Mouse (Mus musculus) bone marrow, adult 2 months (tissue): ENCODE results near the gene Fgfr2. TPM values are rescaled to one million over a fixed set of nuclear protein-coding genes. Genes with fewer than 3 reads are reported as not detected.
"Not testable (repeated sequence)": the region's sequence is repeated elsewhere in the genome, so short reads cannot be mapped to it uniquely, and the experiment has no call there.

Source experiments
- H3K27ac ChIP-seq: fragments of 200-500 bp; 2 replicates; pipeline ENCODE4 v1.5.1; 2012; ENCODE audit warnings: low read depth, mild to moderate bottlenecking, control low read depth, inconsistent platforms, low read length; ENCODE audit not compliant: control insufficient read depth, poor library complexity, insufficient read depth
- H3K4me1 ChIP-seq: fragments of 200-500 bp; 2 replicates; pipeline ENCODE4 v1.6.1; 2011; ENCODE audit warnings: low read length; ENCODE audit not compliant: control insufficient read depth, insufficient read depth
- H3K4me3 ChIP-seq: fragments of 200-500 bp; replicated peaks from 2 replicates; pipeline ENCODE3; 2011; ENCODE audit warnings: mild to moderate bottlenecking, low read depth, low read length, control low read depth; ENCODE audit not compliant: control insufficient read depth
- CTCF ChIP-seq: fragments of 200-500 bp; IDR thresholded peaks from 2 replicates; pipeline ENCODE4 v1.5.1; 2011; ENCODE audit warnings: low read length, control low read depth; ENCODE audit not compliant: control insufficient read depth, insufficient read depth
- POLR2A ChIP-seq: fragments of 200-500 bp; IDR thresholded peaks from 2 replicates; pipeline ENCODE4 v1.6.1; 2011; ENCODE audit warnings: low read depth, mild to moderate bottlenecking, control low read depth, low read length, borderline replicate concordance; ENCODE audit not compliant: control insufficient read depth
- WGBS: fragments of 180-500 bp; shearing (Covaris S2); methylation state at CpG from one replicate; pipeline ENCODE4 v1.1.7; 2018; 5-methylcytosine and 5-hydroxymethylcytosine counted together
- polyA plus RNA-seq: library from polyadenylated mRNA; stranded (reverse); fragments of >200 nt; gene quantifications from 2 replicates; pipeline ENCODE4 v1.2.4, GENCODE M21; 2011; ENCODE audit warnings: low replicate concordance; ENCODE audit not compliant: missing spikeins, insufficient read depth, insufficient read length

Gene Fgfr2
- polyA plus RNA-seq, 1 experiment: 8.2 TPM

DNA sequence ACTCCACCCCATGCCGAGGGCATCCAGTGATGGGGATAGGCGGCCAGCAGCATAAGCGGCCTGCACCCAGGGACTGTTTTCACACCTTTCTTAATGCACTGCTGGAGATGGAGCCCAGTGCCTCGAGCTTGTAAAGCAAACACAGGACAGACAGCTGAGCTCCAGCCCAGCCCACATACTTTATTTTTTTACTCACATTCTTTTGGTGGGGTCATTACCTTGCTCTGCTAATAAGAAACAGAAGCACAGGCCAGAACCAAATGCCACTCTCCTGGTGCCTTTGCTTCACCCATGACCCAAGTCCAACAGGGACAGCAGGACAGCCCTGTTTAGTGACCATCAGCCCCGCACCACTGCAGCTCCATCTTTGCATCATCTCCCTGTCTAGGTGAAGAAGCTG lies 2961.6 kb downstream of the Fgfr2 start:
- Histone ChIP-seq H3K4me1 (no peaks in the 10 kb centered on the region), H3K4me3 (no peak overlapping the region), H3K27ac (no peak overlapping the region)
- TF ChIP-seq CTCF: no peak
- TF ChIP-seq POLR2A: no peak
- WGBS: 73% methylated on average over 5 of the region's 5 CpGs

DNA sequence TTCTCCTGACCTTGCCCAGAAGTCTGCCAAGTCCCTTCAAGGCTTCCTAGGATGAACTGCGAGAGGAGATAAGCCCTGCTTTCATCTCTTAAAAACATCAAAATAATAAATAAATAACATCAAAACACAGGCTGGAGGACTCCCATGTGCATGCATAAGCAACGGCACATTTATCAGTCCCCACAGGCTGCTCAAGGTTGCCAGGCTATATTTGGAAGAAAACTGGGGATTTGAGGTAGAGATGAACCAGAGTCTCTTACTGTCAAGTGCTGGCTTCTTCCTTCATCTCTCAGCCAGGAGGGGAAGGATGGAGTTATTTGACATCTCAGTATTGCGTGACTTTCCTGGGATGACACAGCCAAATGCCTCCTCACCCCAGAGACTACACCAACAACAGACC lies 2964.3 kb downstream of the Fgfr2 start:
- Histone ChIP-seq H3K27ac (no peak overlapping the region), H3K4me3 (no peak overlapping the region), H3K4me1 (no peaks in the 10 kb centered on the region)
- no peak for TF ChIP-seq CTCF
- TF ChIP-seq POLR2A: no peak
- WGBS: 69% methylated on average over 3 of the region's 3 CpGs

DNA sequence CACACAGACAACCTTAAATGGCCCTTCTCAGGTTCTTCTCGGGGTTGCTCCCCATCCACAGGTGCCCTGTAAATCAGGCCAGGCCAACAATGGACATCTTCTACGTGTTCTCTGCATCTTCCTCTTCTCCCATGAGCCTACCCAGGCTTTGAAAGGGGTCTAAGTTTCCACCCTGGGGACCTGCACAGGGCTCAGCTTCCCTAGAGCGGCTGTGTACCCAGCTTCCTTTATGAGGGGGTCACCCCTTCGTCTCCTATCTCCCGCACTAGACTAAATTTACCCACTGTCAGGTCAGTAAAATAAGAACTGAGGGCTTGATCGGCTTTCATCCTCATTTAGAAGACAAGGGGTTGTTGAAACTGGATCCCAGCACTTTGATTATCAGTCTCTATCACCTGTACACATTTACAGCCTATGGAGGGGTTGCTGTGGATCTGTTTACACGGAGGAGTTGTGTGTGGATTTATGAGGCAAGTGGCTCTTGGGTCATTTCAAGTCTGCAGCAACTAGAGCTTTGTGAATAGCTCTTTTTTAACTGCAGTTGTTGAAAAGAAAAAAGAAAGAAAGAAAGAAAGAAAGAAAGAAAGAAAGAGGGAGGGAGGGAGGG lies 2969.7 kb downstream of the Fgfr2 start:
- 49% methylated on average over 7 of the region's 7 CpGs for WGBS
- Histone ChIP-seq H3K27ac (no peak overlapping the region), H3K4me1 (no peaks in the 10 kb centered on the region), H3K4me3 (no peak overlapping the region)
- TF ChIP-seq CTCF (no peak), POLR2A (no peak)

DNA sequence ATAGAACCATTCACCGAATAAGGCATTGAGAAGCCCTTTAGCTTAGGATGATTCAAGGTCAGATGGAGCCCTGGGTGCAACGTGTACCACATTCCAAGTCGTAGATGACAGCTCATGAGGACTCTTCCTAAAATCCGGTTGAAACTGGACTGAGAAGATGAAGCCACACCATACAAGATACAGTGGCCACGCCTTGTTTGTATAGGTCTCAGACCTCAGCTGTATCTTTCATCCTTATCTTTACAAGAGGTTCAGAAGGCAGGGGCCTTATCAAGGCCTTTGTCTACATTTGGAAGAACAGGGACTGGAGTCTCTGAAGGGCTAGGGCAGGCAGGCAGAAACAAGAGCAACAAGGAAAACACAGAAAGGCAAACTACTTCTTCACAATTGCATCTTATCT lies 2974.2 kb downstream of the Fgfr2 start:
- TF ChIP-seq POLR2A (no peak), CTCF (no peak)
- Histone ChIP-seq H3K4me1 (no peaks in the 10 kb centered on the region), H3K27ac (no peak overlapping the region), H3K4me3 (no peak overlapping the region)
- WGBS: 70% methylated on average over 5 of the region's 5 CpGs

DNA sequence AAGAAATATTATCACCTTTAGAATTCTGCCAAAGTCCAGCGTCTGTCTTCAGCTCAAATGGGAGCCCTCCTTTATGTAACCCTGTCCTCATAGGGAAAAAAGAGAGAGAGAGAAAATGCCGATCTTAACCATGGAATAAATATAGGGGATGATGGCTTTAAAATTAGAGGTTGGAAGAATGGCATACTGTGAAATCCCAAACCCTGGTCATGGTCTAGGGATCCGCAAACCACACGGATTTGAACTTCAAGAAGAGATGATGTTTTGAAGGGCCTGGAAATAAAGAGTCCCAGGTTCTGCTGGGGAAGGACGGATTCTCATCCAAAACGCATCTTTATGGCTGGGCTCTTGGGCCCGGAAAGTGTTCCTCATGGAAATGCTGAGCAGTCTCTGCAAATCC lies 2975.9 kb downstream of the Fgfr2 start:
- Histone ChIP-seq H3K4me3 (no peak overlapping the region), H3K27ac (no peak overlapping the region), H3K4me1 (no peaks in the 10 kb centered on the region)
- TF ChIP-seq POLR2A (no peak), CTCF (no peak)
- 84% methylated on average over 7 of the region's 7 CpGs for WGBS

DNA sequence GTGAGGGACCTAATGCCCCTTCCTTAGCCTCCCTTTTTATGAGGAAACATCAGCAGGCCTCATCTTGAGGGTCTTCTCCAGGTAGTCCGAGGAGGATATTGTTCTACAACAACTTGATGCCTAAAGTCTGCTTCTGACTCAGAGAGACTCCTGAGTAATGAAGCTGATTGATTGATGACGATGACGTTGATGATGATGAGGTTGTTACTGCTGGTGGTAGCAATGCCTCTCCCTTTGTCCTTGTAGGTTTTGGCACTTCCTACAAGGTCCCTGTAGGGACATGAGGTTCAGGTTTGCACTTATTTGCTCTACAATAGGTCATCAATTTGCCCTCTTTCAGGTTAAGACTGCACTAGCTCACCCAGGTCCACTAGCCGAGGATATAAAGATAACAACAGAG lies 2977.9 kb downstream of the Fgfr2 start:
- Histone ChIP-seq H3K4me1 (no peaks in the 10 kb centered on the region), H3K27ac (no peak overlapping the region), H3K4me3 (no peak overlapping the region)
- 82% methylated on average over 4 of the region's 4 CpGs for WGBS
- TF ChIP-seq POLR2A (no peak), CTCF (no peak)

DNA sequence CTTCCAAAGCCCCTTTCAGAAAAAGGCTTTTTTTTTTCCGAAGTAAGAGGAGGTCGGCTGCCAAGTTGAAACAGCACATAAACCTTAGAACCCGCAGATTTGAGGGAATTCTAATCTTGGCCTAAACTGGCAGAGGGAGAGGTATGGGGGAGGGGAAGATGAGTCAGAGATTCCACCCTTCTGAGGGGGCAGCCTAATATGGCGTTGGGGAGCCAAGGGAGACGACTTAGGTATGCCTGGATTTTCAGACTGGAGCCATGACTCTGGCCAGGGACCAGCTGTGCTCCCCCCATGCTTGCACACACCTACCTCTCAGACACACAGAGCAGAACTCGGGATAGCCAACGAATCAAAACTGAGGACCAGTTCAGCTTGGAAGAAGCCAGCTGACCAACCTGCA lies 2979.8 kb downstream of the Fgfr2 start:
- no peak for TF ChIP-seq POLR2A
- TF ChIP-seq CTCF: no peak
- Histone ChIP-seq H3K27ac (no peak overlapping the region), H3K4me3 (no peak overlapping the region), H3K4me1 (no peaks in the 10 kb centered on the region)
- 78% methylated on average over 7 of the region's 7 CpGs for WGBS

DNA sequence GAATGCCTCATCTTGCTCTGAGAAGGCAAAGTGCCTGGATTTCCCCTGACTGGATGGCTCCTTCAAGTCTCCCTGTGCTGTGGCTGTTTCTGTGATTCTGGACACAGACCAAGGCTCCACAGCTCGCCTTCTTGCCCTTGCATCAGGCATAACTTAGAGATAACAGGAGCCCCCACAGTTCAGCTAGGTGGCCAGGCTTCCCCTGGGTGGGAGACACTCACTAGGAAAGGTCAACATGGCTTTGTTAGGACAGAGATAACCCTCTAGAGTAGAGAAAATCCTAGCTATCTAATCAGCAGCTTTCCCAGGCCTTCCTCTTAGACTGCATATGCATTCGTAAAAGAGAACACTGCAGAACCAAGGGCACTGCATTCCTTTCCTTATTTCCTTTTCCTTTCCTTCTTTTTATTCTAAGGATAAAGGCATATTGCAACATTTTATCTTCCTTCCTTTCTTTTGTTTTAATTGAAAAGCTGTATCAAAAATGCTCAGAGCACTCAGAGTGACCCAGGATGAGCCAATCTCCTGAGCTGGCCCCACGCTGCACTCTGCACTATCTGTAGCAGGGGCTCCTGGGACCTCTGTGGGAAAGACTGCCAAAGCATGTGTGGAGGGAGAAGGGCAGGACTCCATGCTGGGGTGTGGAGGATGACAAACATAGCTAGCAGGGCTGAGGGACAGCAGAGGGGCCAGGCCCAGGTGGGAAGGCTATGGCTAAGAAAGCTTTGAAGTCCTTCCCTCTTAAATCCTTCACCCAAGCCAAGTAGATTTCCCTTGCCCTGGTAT lies 2981.9 kb downstream of the Fgfr2 start:
- no peak for TF ChIP-seq CTCF
- TF ChIP-seq POLR2A: no peak
- Histone ChIP-seq H3K27ac (no peak overlapping the region), H3K4me1 (no peaks in the 10 kb centered on the region), H3K4me3 (no peak overlapping the region)
- WGBS: 65% methylated on average over 3 of the region's 3 CpGs

DNA sequence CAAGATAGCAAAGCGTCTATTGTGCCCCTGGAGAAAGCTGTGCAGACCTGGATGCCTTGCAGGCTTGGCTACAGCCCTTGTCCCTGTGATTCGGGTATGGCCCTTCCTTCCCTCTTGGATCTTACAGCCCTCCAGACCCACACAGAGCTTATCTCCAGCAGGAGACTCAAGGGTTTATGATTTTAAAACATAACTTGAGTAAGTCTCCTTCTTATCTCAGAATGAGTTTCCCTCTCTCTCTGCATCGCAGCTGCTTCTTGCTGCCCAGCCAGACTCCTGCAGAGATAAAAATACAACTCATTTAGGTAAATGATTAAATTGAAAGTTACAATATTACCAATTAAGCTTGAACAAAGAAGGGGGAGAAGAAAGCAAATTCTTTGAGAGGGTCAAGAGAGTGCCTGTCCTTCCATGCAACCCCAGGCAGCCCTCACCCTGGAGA lies 2988.2 kb downstream of the Fgfr2 start:
- TF ChIP-seq CTCF (no peak), POLR2A (no peak)
- WGBS: 65% methylated on average over 3 of the region's 3 CpGs

DNA sequence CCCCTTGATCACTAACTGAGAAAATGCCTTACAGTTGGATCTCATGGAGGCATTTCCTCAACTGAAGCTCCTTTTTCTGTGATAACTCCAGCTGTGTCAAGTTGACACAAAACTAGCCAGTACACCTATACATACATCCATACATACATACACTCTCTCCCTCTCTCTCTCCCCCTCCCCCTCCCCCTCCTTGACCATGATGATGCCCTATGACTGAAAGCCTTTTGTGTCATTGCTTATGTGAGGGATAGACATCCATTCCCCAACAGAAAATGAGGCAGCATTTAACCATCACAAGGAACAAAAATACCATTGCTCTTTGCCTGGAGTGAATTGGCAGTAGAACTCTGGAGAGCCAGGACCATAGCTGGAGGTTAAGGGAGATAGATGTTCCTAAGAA lies 2988.7 kb downstream of the Fgfr2 start:
- H3K4me3 ChIP-seq, H3K4me1 ChIP-seq, H3K27ac ChIP-seq: not testable (repeated sequence)

More for the DNA sequence above, 2988.2 kb downstream of the Fgfr2 start:
- Histone ChIP-seq H3K4me3 (no peak overlapping the region), H3K27ac (no peak overlapping the region), H3K4me1 (no peaks in the 10 kb centered on the region)
